Comparison of ENCODE assay signal across 8 mouse cellular contexts in genomic region chr17:35274770-35275169, GRCm38 (mm10). TPM values are rescaled to one million over a fixed set of nuclear protein-coding genes. Genes with fewer than 3 reads are reported as not detected.
DNase-seq lines count a peak whose midpoint lies in the region; ATAC-seq and TF ChIP-seq lines count a peak whose summit lies in the region.

No protein-coding gene starts in this region.

- H3K27me3 ChIP-seq in kidney, embryonic 15.5 days: peaks cover 31% of the 10 kb centered on the region
- H3K27me3 ChIP-seq in kidney, adult 2 months (replicated peaks; ENCODE audit: control insufficient read depth, insufficient read depth, low read length): no peaks in the 10 kb centered on the region
- peaks cover 7% of the 10 kb centered on the region; the same call in 1 of the 2 replicates for H3K27me3 ChIP-seq in limb, embryonic 14.5 days (ENCODE audit: control insufficient read depth, insufficient read depth, low read length)
- no peaks in the 10 kb centered on the region; the same call in 1 of the 2 replicates for H3K27me3 ChIP-seq in midbrain, embryonic 16.5 days (ENCODE audit: control insufficient read depth, insufficient read depth, low read depth, low read length)

- no peak overlapping the region for H3K27ac ChIP-seq in kidney, embryonic 15.5 days
- no peak overlapping the region for H3K27ac ChIP-seq in kidney, adult 2 months (ENCODE audit: insufficient read depth, low read depth, low read length)
- no peak overlapping the region for H3K27ac ChIP-seq in limb, embryonic 14.5 days (replicated peaks; ENCODE audit: low read depth, low read length)
- H3K27ac ChIP-seq in midbrain, embryonic 16.5 days (ENCODE audit: low read length): no peak overlapping the region

- WGBS in kidney, embryonic 15.5 days: 4% methylated on average over 11 of the region's 11 CpGs
- WGBS in kidney, adult 2 months: 6% methylated on average over 11 of the region's 11 CpGs
- WGBS in limb, embryonic 14.5 days: 6% methylated on average over 11 of the region's 11 CpGs
- 5% methylated on average over 11 of the region's 11 CpGs for WGBS in midbrain, embryonic 16.5 days

- peak; percentile 78 for DNase-seq in kidney, adult 11 months
- peak; percentile 83 for DNase-seq in embryo, embryonic 11 days
- peak; percentile 88 for DNase-seq in kidney, adult 2 months
- DNase-seq in limb, embryonic 14.5 days (ENCODE audit: low spot score): peak; percentile 63
- DNase-seq in spleen, adult 18-20 months: peak; percentile 76 to 96

- no peak overlapping the region for H3K4me3 ChIP-seq in kidney, embryonic 15.5 days (replicated peaks)
- no peak overlapping the region for H3K4me3 ChIP-seq in kidney, adult 2 months (ENCODE audit: insufficient read depth, low read depth, low read length)
- no peak overlapping the region for H3K4me3 ChIP-seq in limb, embryonic 14.5 days (replicated peaks; ENCODE audit: low read length)
- H3K4me3 ChIP-seq in midbrain, embryonic 16.5 days (ENCODE audit: low read depth, low read length): no peak overlapping the region

- H3K4me1 ChIP-seq in kidney, embryonic 15.5 days: no peaks in the 10 kb centered on the region
- no peaks in the 10 kb centered on the region for H3K4me1 ChIP-seq in kidney, adult 2 months (ENCODE audit: control insufficient read depth, insufficient read depth, low read length)
- H3K4me1 ChIP-seq in limb, embryonic 14.5 days (ENCODE audit: control insufficient read depth, insufficient read depth, low read length): no peaks in the 10 kb centered on the region
- 0 out of 2 replicates have a peak, but pooled peaks cover 3% of the 10 kb centered on the region for H3K4me1 ChIP-seq in midbrain, embryonic 16.5 days (ENCODE audit: control insufficient read depth, insufficient read depth, low read length)

- TF ChIP-seq CTCF in kidney, adult 2 months (conservative IDR thresholded peaks at IDR 0.05; ENCODE audit: insufficient read depth, insufficient read length, low read depth, low read length): peak; percentile 83

- H3K36me3 ChIP-seq in kidney, embryonic 15.5 days: no peaks in the 10 kb centered on the region
- H3K36me3 ChIP-seq in kidney, adult 2 months (ENCODE audit: control insufficient read depth, insufficient read depth, low read length): no peaks in the 10 kb centered on the region
- H3K36me3 ChIP-seq in limb, embryonic 14.5 days (ENCODE audit: control insufficient read depth, insufficient read depth, low read length): no peaks in the 10 kb centered on the region
- no peaks in the 10 kb centered on the region for H3K36me3 ChIP-seq in midbrain, embryonic 16.5 days (ENCODE audit: control insufficient read depth, insufficient read depth, low read length)

- no peak for TF ChIP-seq POLR2A in kidney, adult 2 months (IDR thresholded peaks at IDR 0.05; ENCODE audit: low read depth, low read length)
- TF ChIP-seq POLR2A in limb, embryonic 14.5 days (IDR thresholded peaks at IDR 0.05; ENCODE audit: borderline replicate concordance, extremely low read depth, insufficient read depth, insufficient read length): no peak

- no peak overlapping the region for H3K9ac ChIP-seq in kidney, embryonic 15.5 days
- no peak overlapping the region for H3K9ac ChIP-seq in limb, embryonic 14.5 days (ENCODE audit: low read depth, low read length, severe bottlenecking)
- H3K9ac ChIP-seq in midbrain, embryonic 16.5 days (ENCODE audit: low read depth, low read length): no peak overlapping the region

- no peak; the same call in 1 of the 2 replicates for ATAC-seq in kidney, embryonic 15.5 days (replicated peaks; ENCODE audit: low FRiP score)
- ATAC-seq in granulocyte monocyte progenitor cell, adult 5-6 weeks (replicated peaks; ENCODE audit: poor library complexity, severe bottlenecking): peak; percentile 81
- no peak for ATAC-seq in limb, embryonic 14.5 days (ENCODE audit: low FRiP score, low read depth)
- 0 out of 2 replicates have a peak, but pooled peaks have one; percentile 42 for ATAC-seq in midbrain, embryonic 16.5 days

- no peaks in the 10 kb centered on the region for H3K9me3 ChIP-seq in kidney, embryonic 15.5 days (replicated peaks)
- H3K9me3 ChIP-seq in limb, embryonic 14.5 days (ENCODE audit: control insufficient read depth, low read length): no peaks in the 10 kb centered on the region
- H3K9me3 ChIP-seq in midbrain, embryonic 16.5 days (replicated peaks; ENCODE audit: control insufficient read depth, low read length, poor library complexity, severe bottlenecking): 0 out of 2 replicates have a peak, but pooled peaks cover 2% of the 10 kb centered on the region

- no peak overlapping the region for H3K4me2 ChIP-seq in kidney, embryonic 15.5 days
- H3K4me2 ChIP-seq in limb, embryonic 14.5 days (replicated peaks; ENCODE audit: low read depth, low read length, severe bottlenecking): no peak overlapping the region
- no peak overlapping the region for H3K4me2 ChIP-seq in midbrain, embryonic 16.5 days (ENCODE audit: low read length)

RNA-seq across cellular contexts. Expression of gene H2-D1, which starts 12.2 kb away (rescaled TPM):
- 64.5 and 66.1 TPM in 2 replicates for polyA plus RNA-seq in kidney, embryonic 15.5 days (2015; fragmentation: Nextera tagmentation; extraction: Ambion mirVana)
- 275 and 369 TPM in 2 replicates for total RNA-seq in granulocyte monocyte progenitor cell, adult 5-6 weeks (2014; fragmentation: Nextera tagmentation)
- total RNA-seq in granulocyte monocyte progenitor cell, adult 5-6 weeks (2017): 399 and 416 TPM in 2 replicates
- polyA plus RNA-seq in kidney, adult 2 months (2012; rRNA removed): 340 and 351 TPM in 2 replicates
- polyA plus RNA-seq in limb, embryonic 14.5 days (2012; rRNA removed): 26.0 and 27.2 TPM in 2 replicates
- 49.3 and 53.9 TPM in 2 replicates for polyA plus RNA-seq in limb, embryonic 14.5 days (2014; fragmentation: Nextera tagmentation; extraction: Ambion mirVana)
- 82.5 and 109 TPM in 2 replicates for polyA plus RNA-seq in midbrain, embryonic 16.5 days (2015; fragmentation: Nextera tagmentation; extraction: Ambion mirVana)

RNA-seq across cellular contexts. Expression of gene Ddx39b, which starts 33.2 kb away (rescaled TPM):
- polyA plus RNA-seq in kidney, embryonic 15.5 days (2015; fragmentation: Nextera tagmentation; extraction: Ambion mirVana): 531 and 538 TPM in 2 replicates
- 411 and 417 TPM in 2 replicates for total RNA-seq in granulocyte monocyte progenitor cell, adult 5-6 weeks (2014; fragmentation: Nextera tagmentation)
- 175 and 187 TPM in 2 replicates for total RNA-seq in granulocyte monocyte progenitor cell, adult 5-6 weeks (2017)
- polyA plus RNA-seq in kidney, adult 2 months (2012; rRNA removed): 203 and 206 TPM in 2 replicates
- 877 and 1,003 TPM in 2 replicates for polyA plus RNA-seq in limb, embryonic 14.5 days (2012; rRNA removed)
- polyA plus RNA-seq in limb, embryonic 14.5 days (2014; fragmentation: Nextera tagmentation; extraction: Ambion mirVana): 416 and 445 TPM in 2 replicates
- 339 and 357 TPM in 2 replicates for polyA plus RNA-seq in midbrain, embryonic 16.5 days (2015; fragmentation: Nextera tagmentation; extraction: Ambion mirVana)

RNA-seq across cellular contexts. Expression of gene Nfkbil1, which starts 39.2 kb away (rescaled TPM):
- 11.3 and 12.4 TPM in 2 replicates for polyA plus RNA-seq in kidney, embryonic 15.5 days (2015; fragmentation: Nextera tagmentation; extraction: Ambion mirVana)
- 4.5 and 5.2 TPM in 2 replicates for total RNA-seq in granulocyte monocyte progenitor cell, adult 5-6 weeks (2014; fragmentation: Nextera tagmentation)
- total RNA-seq in granulocyte monocyte progenitor cell, adult 5-6 weeks (2017): 5.3 and 5.9 TPM in 2 replicates
- polyA plus RNA-seq in kidney, adult 2 months (2012; rRNA removed): 11.5 and 11.7 TPM in 2 replicates
- polyA plus RNA-seq in limb, embryonic 14.5 days (2012; rRNA removed): 17.0 and 19.6 TPM in 2 replicates
- 4.9 and 5.9 TPM in 2 replicates for polyA plus RNA-seq in limb, embryonic 14.5 days (2014; fragmentation: Nextera tagmentation; extraction: Ambion mirVana)
- polyA plus RNA-seq in midbrain, embryonic 16.5 days (2015; fragmentation: Nextera tagmentation; extraction: Ambion mirVana): 9.2 and 9.4 TPM in 2 replicates

RNA-seq across cellular contexts. Expression of gene Atp6v1g2, which starts 41.3 kb away (rescaled TPM):
- 6.2 and 6.4 TPM in 2 replicates for polyA plus RNA-seq in kidney, embryonic 15.5 days (2015; fragmentation: Nextera tagmentation; extraction: Ambion mirVana)
- total RNA-seq in granulocyte monocyte progenitor cell, adult 5-6 weeks (2014; fragmentation: Nextera tagmentation): 10.0 and 11.7 TPM in 2 replicates
- total RNA-seq in granulocyte monocyte progenitor cell, adult 5-6 weeks (2017): 2.0 and 3.9 TPM in 2 replicates
- polyA plus RNA-seq in kidney, adult 2 months (2012; rRNA removed): 6.6 and 6.7 TPM in 2 replicates
- 11.2 and 12.0 TPM in 2 replicates for polyA plus RNA-seq in limb, embryonic 14.5 days (2012; rRNA removed)
- polyA plus RNA-seq in limb, embryonic 14.5 days (2014; fragmentation: Nextera tagmentation; extraction: Ambion mirVana): 3.6 and 4.9 TPM in 2 replicates
- 111 and 139 TPM in 2 replicates for polyA plus RNA-seq in midbrain, embryonic 16.5 days (2015; fragmentation: Nextera tagmentation; extraction: Ambion mirVana)

RNA-seq across cellular contexts. Expression of gene H2-Q1, which starts 45.4 kb away (rescaled TPM):
- 0.13 TPM in 1 of 2 replicates, not detected in the other for polyA plus RNA-seq in kidney, embryonic 15.5 days (2015; fragmentation: Nextera tagmentation; extraction: Ambion mirVana)
- not detected in 2 replicates for total RNA-seq in granulocyte monocyte progenitor cell, adult 5-6 weeks (2014; fragmentation: Nextera tagmentation)
- not detected in 2 replicates for total RNA-seq in granulocyte monocyte progenitor cell, adult 5-6 weeks (2017)
- 0.03 TPM in 1 of 2 replicates, not detected in the other for polyA plus RNA-seq in kidney, adult 2 months (2012; rRNA removed)
- 0.01 and 0.05 TPM in 2 replicates for polyA plus RNA-seq in limb, embryonic 14.5 days (2012; rRNA removed)
- polyA plus RNA-seq in limb, embryonic 14.5 days (2014; fragmentation: Nextera tagmentation; extraction: Ambion mirVana): not detected in 2 replicates
- 0.38 and 0.52 TPM in 2 replicates for polyA plus RNA-seq in midbrain, embryonic 16.5 days (2015; fragmentation: Nextera tagmentation; extraction: Ambion mirVana)

Comparison
In these comparisons a context has a peak if more than half of its experiments do, and no peak if none do; other contexts are left out.
1. ATAC-seq: peak in granulocyte monocyte progenitor cell, adult 5-6 weeks (single experiment) and midbrain, embryonic 16.5 days (single experiment); none in kidney, embryonic 15.5 days (single experiment) and limb, embryonic 14.5 days (single experiment).
2. Peak in every context shown above with its lines, with median percentiles within 50 percentile points of each other: DNase-seq.